Comparison of ENCODE assay signal across 30 mouse cellular contexts in the genomic region with DNA sequence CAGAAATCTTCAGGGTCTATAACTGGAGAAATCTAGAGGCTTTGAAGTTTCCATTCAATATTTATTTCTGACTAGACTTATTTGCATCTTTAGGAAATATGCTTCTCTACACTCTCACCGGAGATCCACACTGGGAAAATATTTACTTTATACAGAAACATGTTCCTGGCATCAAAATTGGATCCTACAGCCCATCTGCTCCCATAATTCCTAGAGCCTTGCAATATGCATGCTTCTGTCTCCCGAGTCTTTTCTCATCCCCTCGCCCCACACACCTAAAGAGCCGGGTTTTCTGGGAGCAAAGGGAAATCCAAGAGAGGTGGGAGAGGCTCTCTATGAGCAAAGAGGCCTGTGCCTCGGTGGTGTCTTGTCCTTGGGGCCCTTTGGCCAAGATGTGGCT.
DNase-seq lines count a peak whose midpoint lies in the region; ATAC-seq and TF ChIP-seq lines count a peak whose summit lies in the region.
"Had no signal": no experiment of that assay in that cellular context is flagged by ENCODE, and none has a peak within 500 bp of the region (broad histone marks: within the 10 kb centered on the region; RNA-seq: fewer than 3 reads in every experiment).

No protein-coding gene starts in this region.

- TF ChIP-seq CTCF in forebrain, postnatal 0 days (IDR thresholded peaks at IDR 0.05; ENCODE audit: low read depth) = no peak

- H3K27me3 ChIP-seq in forebrain, postnatal 0 days (ENCODE audit: insufficient read depth, low read length) = no peaks in the 10 kb centered on the region
- H3K27me3 ChIP-seq in forebrain, embryonic 10.5 days (ENCODE audit: poor library complexity, severe bottlenecking) = no peaks in the 10 kb centered on the region
- H3K27me3 ChIP-seq: hindbrain, embryonic 15.5 days; kidney, embryonic 15.5 days; liver, embryonic 12.5 days; midbrain, embryonic 12.5 days; neural tube, embryonic 15.5 days; stomach, embryonic 15.5 days had no signal

- H3K36me3 ChIP-seq in forebrain, postnatal 0 days (ENCODE audit: insufficient read depth) = no peaks in the 10 kb centered on the region
- H3K36me3 ChIP-seq in forebrain, embryonic 10.5 days (replicated peaks) = no peaks in the 10 kb centered on the region
- H3K36me3 ChIP-seq: G1E; hindbrain, embryonic 15.5 days; liver, embryonic 12.5 days; midbrain, embryonic 12.5 days; neural tube, embryonic 15.5 days; stomach, embryonic 15.5 days had no signal

- no peak overlapping the region for H3K4me3 ChIP-seq in forebrain, postnatal 0 days (ENCODE audit: low read depth, low read length)
- no peak overlapping the region for H3K4me3 ChIP-seq in forebrain, embryonic 10.5 days
- H3K4me3 ChIP-seq: hindbrain, embryonic 10.5 days; hindbrain, embryonic 15.5 days; kidney, embryonic 15.5 days; liver, embryonic 12.5 days; midbrain, embryonic 12.5 days; neural tube, embryonic 15.5 days; stomach, embryonic 15.5 days had no signal

- ATAC-seq in forebrain, postnatal 0 days = no peak; the same call in 1 of the 2 replicates
- ATAC-seq: forebrain, embryonic 16.5 days; inflammation-experienced regulatory T-cells, adult 6 months; liver, embryonic 12.5 days; liver, postnatal 0 days had no signal

- WGBS in forebrain, postnatal 0 days = 71% methylated on average over 5 of the region's 5 CpGs
- 91% methylated on average over 5 of the region's 5 CpGs for WGBS in forebrain, embryonic 10.5 days

- DNase-seq in forebrain, postnatal 0 days = peak; percentile 59
- no peak for DNase-seq in forebrain, embryonic 10.5 days (ENCODE audit: extremely low spot score, low spot score)
- peak; percentile 40 to 44 for DNase-seq in left cerebral cortex, postnatal 14 days (ENCODE audit: low spot score in 2 of 2)
- DNase-seq in left cerebral cortex, adult 11 months (ENCODE audit: low spot score) = no peak
- DNase-seq in right cerebral cortex, adult 2 months (ENCODE audit: low spot score in 2 of 2) = peak; percentile 27 to 33
- DNase-seq in right cerebral cortex, postnatal 4 days = no peak
- no peak for DNase-seq in frontal cortex, postnatal 10 days (ENCODE audit: low spot score in 2 of 2)
- DNase-seq: adrenal gland, adult 8-10 months; cerebellum, adult 11 months; cerebellum, adult 9-10 months; cerebellum, postnatal 36 days; gastrocnemius, postnatal 10 days; heart, postnatal 14 days; kidney, adult 11 months; kidney, postnatal 36 days; liver, postnatal 0 days; lung, postnatal 36 days; retina, postnatal 1 day; thymus, adult 18-20 months; thymus, postnatal 25 days had no signal

- H3K4me1 ChIP-seq in forebrain, postnatal 0 days (ENCODE audit: insufficient read depth) = no peaks in the 10 kb centered on the region
- 0 out of 2 replicates have a peak, but pooled peaks cover 7% of the 10 kb centered on the region for H3K4me1 ChIP-seq in forebrain, embryonic 10.5 days
- H3K4me1 ChIP-seq: kidney, embryonic 15.5 days; liver, embryonic 12.5 days; midbrain, embryonic 12.5 days; neural tube, embryonic 15.5 days had no signal

- intact Hi-C loops in left cerebral cortex, postnatal 14 days (cut with DNase I) = no loop called here

- no peaks in the 10 kb centered on the region for H3K9me3 ChIP-seq in forebrain, postnatal 0 days (ENCODE audit: low read length)
- H3K9me3 ChIP-seq in forebrain, embryonic 10.5 days = no peaks in the 10 kb centered on the region
- H3K9me3 ChIP-seq: hindbrain, embryonic 10.5 days; hindbrain, embryonic 15.5 days; kidney, embryonic 15.5 days; liver, embryonic 12.5 days; midbrain, embryonic 12.5 days; neural tube, embryonic 15.5 days; stomach, embryonic 15.5 days had no signal

- no peak overlapping the region for H3K4me2 ChIP-seq in forebrain, postnatal 0 days (ENCODE audit: low read depth)
- H3K4me2 ChIP-seq: hindbrain, embryonic 15.5 days; kidney, embryonic 15.5 days; liver, embryonic 12.5 days; midbrain, embryonic 12.5 days; neural tube, embryonic 15.5 days; stomach, embryonic 15.5 days had no signal

- no peak overlapping the region for H3K9ac ChIP-seq in forebrain, postnatal 0 days
- H3K9ac ChIP-seq: hindbrain, embryonic 15.5 days; kidney, embryonic 15.5 days; liver, embryonic 12.5 days; liver, postnatal 0 days; midbrain, embryonic 12.5 days; neural tube, embryonic 15.5 days; stomach, embryonic 15.5 days had no signal

- no peak overlapping the region for H3K27ac ChIP-seq in forebrain, postnatal 0 days (ENCODE audit: low read depth, low read length)
- H3K27ac ChIP-seq in forebrain, embryonic 10.5 days = no peak overlapping the region
- H3K27ac ChIP-seq: hindbrain, embryonic 10.5 days; hindbrain, embryonic 15.5 days; kidney, embryonic 15.5 days; liver, embryonic 12.5 days; midbrain, embryonic 12.5 days; neural tube, embryonic 15.5 days; stomach, embryonic 15.5 days had no signal

Comparison
In these comparisons a context has a peak if more than half of its experiments do, and no peak if none do; other contexts are left out.
1. DNase-seq: peak in forebrain, postnatal 0 days (single experiment), left cerebral cortex, postnatal 14 days (2 of 2) and right cerebral cortex, adult 2 months (2 of 2); none in forebrain, embryonic 10.5 days (single experiment), left cerebral cortex, adult 11 months (single experiment), right cerebral cortex, postnatal 4 days (single experiment) and frontal cortex, postnatal 10 days (0 of 2).